Mouse (Mus musculus) midbrain, postnatal 0 days (tissue): ENCODE measurements around the gene Nkiras2. TPM values are rescaled to one million over a fixed set of nuclear protein-coding genes. Genes with fewer than 3 reads are reported as not detected.

ENCODE experiments used
- ATAC-seq: fragments of 200-750 bp; cut with Nextera tagmentation; 2 replicates; pipeline ENCODE4 v1.8.0; 2017; ENCODE audit warnings: moderate number of reproducible peaks, mild to moderate bottlenecking, moderate TSS enrichment, moderate library complexity; ENCODE audit not compliant: low FRiP score
- DNase-seq: peaks from one replicate; pipeline ENCODE4 v3.0.0-alpha.2; 2015; ENCODE audit warnings: low spot score
- H3K27ac ChIP-seq: fragments of 300-500 bp; sonication (generic); 2 replicates; pipeline ENCODE4 v1.5.1; 2014; ENCODE audit warnings: low read depth, mild to moderate bottlenecking, low read length, mixed read lengths
- H3K27me3 ChIP-seq: fragments of 300-500 bp; sonication (generic); 2 replicates; pipeline ENCODE4 v1.6.1; 2014; ENCODE audit warnings: low read length, control low read depth, mixed read lengths; ENCODE audit not compliant: insufficient read depth
- H3K36me3 ChIP-seq: fragments of 300-500 bp; sonication (generic); 2 replicates; pipeline ENCODE4 v1.6.1; 2014; ENCODE audit warnings: low read length, control low read depth, mixed read lengths; ENCODE audit not compliant: insufficient read depth
- H3K4me1 ChIP-seq: fragments of 300-500 bp; sonication (generic); 2 replicates; pipeline ENCODE4 v1.6.1; 2014; ENCODE audit warnings: mild to moderate bottlenecking, control low read depth, antibody characterized with exemption, low read length, mixed read lengths; ENCODE audit not compliant: insufficient read depth
- H3K4me2 ChIP-seq: fragments of 300-500 bp; sonication (generic); 2 replicates; pipeline ENCODE4 v1.6.1; 2014; ENCODE audit warnings: low read depth, mild to moderate bottlenecking, low read length, mixed read lengths; ENCODE audit not compliant: poor library complexity, severe bottlenecking
- H3K4me3 ChIP-seq: fragments of 300-500 bp; sonication (generic); 2 replicates; pipeline ENCODE4 v1.5.1; 2014; ENCODE audit warnings: low read depth, mild to moderate bottlenecking, low read length, moderate library complexity
- H3K9ac ChIP-seq: fragments of 300-500 bp; sonication (generic); replicated peaks from 2 replicates; pipeline ENCODE4 v1.6.1; 2014; ENCODE audit warnings: mild to moderate bottlenecking, low read length, moderate library complexity, mixed read lengths; ENCODE audit not compliant: poor library complexity, severe bottlenecking
- H3K9me3 ChIP-seq: fragments of 300-500 bp; sonication (generic); 2 replicates; pipeline ENCODE4 v1.6.1; 2016; ENCODE audit warnings: low read length, control low read depth
- CTCF ChIP-seq: IDR thresholded peaks from 2 replicates; pipeline ENCODE4 v1.5.1; 2016; ENCODE audit warnings: antibody characterized with exemption, mild to moderate bottlenecking
- WGBS: fragments of 180-500 bp; shearing (Covaris S2); extraction: QIAGEN DNeasy Blood & Tissue Kit; methylation state at CpG from one replicate; pipeline ENCODE4 v1.1.7; 2014; 5-methylcytosine and 5-hydroxymethylcytosine counted together
- polyA plus RNA-seq: library from polyadenylated mRNA; unstranded; fragments of >200 nt; fragmentation: Nextera tagmentation; extraction: Ambion mirVana; gene quantifications from 2 replicates; pipeline ENCODE4 v1.2.1, GENCODE M21; 2015
- total RNA-seq: library from RNA; depleted of rRNA; stranded (reverse); fragments of >200 nt; gene quantifications from 2 replicates; pipeline ENCODE4 v1.2.3, GENCODE M21; 2014

Gene Nkiras2
- total and polyA plus RNA-seq, 2 experiments from 2014 or later = 80.9 to 125 TPM

- peak within 1 kb of the TSS; percentile 62 for H3K27ac ChIP-seq
- 2% methylated on average over 47 of the region's 47 CpGs for WGBS
- H3K9me3 ChIP-seq = no peaks in the 10 kb centered on the region
- TF ChIP-seq CTCF = peak; percentile 47
- peaks cover 11% of the 10 kb centered on the region; the same call in 1 of the 2 replicates for H3K36me3 ChIP-seq
- H3K27me3 ChIP-seq = no peaks in the 10 kb centered on the region
- peaks cover 6% of the 10 kb centered on the region for H3K4me1 ChIP-seq
- H3K9ac ChIP-seq = peak within 1 kb of the TSS; percentile 62
- DNase-seq = peak; percentile 67
- H3K4me2 ChIP-seq = peak within 1 kb of the TSS; percentile 82
- 0 out of 2 replicates have a peak, but pooled peaks have one; percentile 35 for ATAC-seq
- H3K4me3 ChIP-seq = peak within 1 kb of the TSS; percentile 60
These were observed 44.1 kb upstream of the Nkiras2 start, which contains the start of gene Cnp for GRCm38 (mm10) chr11:100574708-100575483. Cnp (plus strand) TSS chr11:100574904.

GRCm38 (mm10) chr11:100575484-100575855 is 43.6 kb upstream of the Nkiras2 start:
- no peaks in the 10 kb centered on the region for H3K9me3 ChIP-seq
- DNase-seq (no peak), ATAC-seq (no peak)
- H3K4me3 ChIP-seq = peak overlapping the region; percentile 60
- H3K27me3 ChIP-seq = no peaks in the 10 kb centered on the region
- peak overlapping the region; percentile 62 for H3K27ac ChIP-seq
- TF ChIP-seq CTCF = no peak
- peak overlapping the region; percentile 82 for H3K4me2 ChIP-seq
- H3K36me3 ChIP-seq = peaks cover 14% of the 10 kb centered on the region; the same call in 1 of the 2 replicates
- H3K9ac ChIP-seq = peak overlapping the region; percentile 62
- peaks cover 6% of the 10 kb centered on the region for H3K4me1 ChIP-seq
- 28% methylated on average over 2 of the region's 2 CpGs for WGBS

GRCm38 (mm10) chr11:100576256-100576655 is 42.8 kb upstream of the Nkiras2 start:
- Histone ChIP-seq H3K4me2 (peak overlapping the region; percentile 82), H3K4me1 (peaks cover 6% of the 10 kb centered on the region), H3K36me3 (peaks cover 20% of the 10 kb centered on the region), H3K9ac (no peak overlapping the region), H3K9me3 (no peaks in the 10 kb centered on the region), H3K27me3 (no peaks in the 10 kb centered on the region), H3K4me3 (no peak overlapping the region), H3K27ac (no peak overlapping the region; the same call in 1 of the 2 replicates)
- 77% methylated on average over 21 of the region's 21 CpGs for WGBS
- DNase-seq (no peak), ATAC-seq (no peak)
- TF ChIP-seq CTCF = no peak

GRCm38 (mm10) chr11:100577852-100578599 is 41.0 kb upstream of the Nkiras2 start:
- ATAC-seq = no peak
- Histone ChIP-seq H3K4me1 (peaks cover 6% of the 10 kb centered on the region), H3K9ac (no peak overlapping the region), H3K36me3 (peaks cover 28% of the 10 kb centered on the region), H3K27ac (no peak overlapping the region), H3K9me3 (no peaks in the 10 kb centered on the region), H3K4me2 (no peak overlapping the region), H3K4me3 (no peak overlapping the region), H3K27me3 (no peaks in the 10 kb centered on the region)
- WGBS = 75% methylated on average over 8 of the region's 8 CpGs
- DNase-seq = peak; percentile 54
- no peak for TF ChIP-seq CTCF

GRCm38 (mm10) chr11:100579116-100579799 is 39.8 kb upstream of the Nkiras2 start:
- Histone ChIP-seq H3K27ac (no peak overlapping the region), H3K4me1 (peaks cover 6% of the 10 kb centered on the region), H3K36me3 (peaks cover 40% of the 10 kb centered on the region), H3K9me3 (no peaks in the 10 kb centered on the region), H3K4me3 (no peak overlapping the region), H3K9ac (no peak overlapping the region), H3K4me2 (no peak overlapping the region; the same call in 1 of the 2 replicates), H3K27me3 (no peaks in the 10 kb centered on the region)
- WGBS = 94% methylated on average over 9 of the region's 9 CpGs
- ATAC-seq = no peak
- no peak for TF ChIP-seq CTCF
- DNase-seq = no peak
